Mouse (Mus musculus) myocyte (in vitro differentiated cells): Measurements from ENCODE around the gene Ccn1. TPM values are rescaled to one million over a fixed set of nuclear protein-coding genes. Genes with fewer than 3 reads are reported as not detected.

ENCODE experiments used
- H3K27me3 ChIP-seq: one replicate; pipeline ENCODE4 v1.6.1; 2011; ENCODE audit not compliant: control insufficient read depth, insufficient read depth, insufficient read length
- H3K36me3 ChIP-seq: one replicate; pipeline ENCODE4 v1.6.1; 2011; ENCODE audit not compliant: control insufficient read depth, insufficient read depth
- H3K4me2 ChIP-seq: one replicate; pipeline ENCODE4 v1.6.1; 2011; ENCODE audit warnings: low read depth, control low read depth
- H3K4me3 ChIP-seq: one replicate; pipeline ENCODE4 v1.5.1; 2011; ENCODE audit warnings: mild to moderate bottlenecking, control low read depth, moderate library complexity
- H3K79me2 ChIP-seq: one replicate; pipeline ENCODE4 v1.6.1; 2011; ENCODE audit not compliant: control insufficient read depth, insufficient read depth
- H3ac ChIP-seq: one replicate; pipeline ENCODE4 v1.6.1; 2011; ENCODE audit not compliant: control insufficient read depth, insufficient read length
- CEBPB ChIP-seq: IDR thresholded peaks from 2 replicates; pipeline ENCODE4 v1.6.1; 2011; ENCODE audit warnings: mild to moderate bottlenecking, moderate library complexity; ENCODE audit not compliant: poor library complexity, insufficient read depth, severe bottlenecking
- E2F4 ChIP-seq: IDR thresholded peaks from one replicate; pipeline ENCODE4 v1.6.1; 2011; ENCODE audit warnings: mild to moderate bottlenecking, control low read depth, moderate library complexity; ENCODE audit not compliant: insufficient read depth
- MAX ChIP-seq: IDR thresholded peaks from one replicate; pipeline ENCODE4 v1.6.1; 2011; ENCODE audit warnings: low read depth, mild to moderate bottlenecking, control low read depth
- MYOD1 ChIP-seq, 3 experiments: IDR thresholded peaks; one replicate each; pipeline ENCODE4 v1.6.1; 2011; ENCODE audit warnings: control low read depth in 2 of 3, low read depth in 2 of 3, mild to moderate bottlenecking in 2 of 3, moderate library complexity in 1 of 3; ENCODE audit not compliant: insufficient read length in 2 of 3, control insufficient read depth in 1 of 3
- MYOG ChIP-seq, 3 experiments: IDR thresholded peaks; one replicate each; pipeline ENCODE4 v1.6.1; 2011; ENCODE audit warnings: control low read depth in 2 of 3, low read depth in 2 of 3, mild to moderate bottlenecking in 2 of 3; ENCODE audit not compliant: insufficient read length in 2 of 3, control insufficient read depth in 1 of 3, insufficient read depth in 1 of 3
- POLR2A ChIP-seq: IDR thresholded peaks from one replicate; pipeline ENCODE4 v1.6.1; 2011; ENCODE audit warnings: low read depth, mild to moderate bottlenecking, control low read depth, moderate library complexity; ENCODE audit not compliant: insufficient read length
- POLR2AphosphoS2 ChIP-seq: IDR thresholded peaks from one replicate; pipeline ENCODE4 v1.6.1; 2011; ENCODE audit warnings: low read depth, control low read depth; ENCODE audit not compliant: insufficient read length
- REST ChIP-seq: IDR thresholded peaks from one replicate; pipeline ENCODE4 v1.6.1; 2011; ENCODE audit warnings: mild to moderate bottlenecking, control low read depth, moderate library complexity; ENCODE audit not compliant: insufficient read depth, insufficient read length
- SRF ChIP-seq: IDR thresholded peaks from one replicate; pipeline ENCODE4 v1.6.1; 2011; ENCODE audit warnings: low read depth; ENCODE audit not compliant: control insufficient read depth, insufficient read length
- TCF12 ChIP-seq: IDR thresholded peaks from one replicate; pipeline ENCODE4 v1.6.1; 2011; ENCODE audit warnings: mild to moderate bottlenecking, control low read depth; ENCODE audit not compliant: poor library complexity, insufficient read depth, severe bottlenecking
- TCF3 ChIP-seq: IDR thresholded peaks from one replicate; pipeline ENCODE4 v1.6.1; 2011; ENCODE audit warnings: low read depth, control low read depth; ENCODE audit not compliant: insufficient read length
- USF1 ChIP-seq: IDR thresholded peaks from one replicate; pipeline ENCODE4 v1.6.1; 2011; ENCODE audit warnings: low read depth, mild to moderate bottlenecking, control low read depth, moderate library complexity
- polyA plus RNA-seq: library from polyadenylated mRNA; unstranded; fragments of >200 nt; fragmentation: generic; extraction: Trizol; gene quantifications from one replicate; pipeline ENCODE4 v1.2.1, GENCODE M21; 2012; ENCODE audit warnings: missing spikeins

Ccn1 gene
- polyA plus RNA-seq, 1 experiment = 49.6 TPM

GRCm38 (mm10) chr3:145641036-145641685 lies 8.6 kb downstream of the Ccn1 start:
- H3ac ChIP-seq = no peak overlapping the region
- H3K4me3 ChIP-seq = no peak overlapping the region
- TF ChIP-seq TCF3 (no peak), CEBPB (peak; percentile 56; the same call in 1 of the 2 replicates), TCF12 (no peak), POLR2A (no peak), USF1 (no peak)
- no peaks in the 10 kb centered on the region for H3K36me3 ChIP-seq
- H3K27me3 ChIP-seq = no peaks in the 10 kb centered on the region
- peak overlapping the region; percentile 49 for H3K4me2 ChIP-seq
- H3K79me2 ChIP-seq = no peaks in the 10 kb centered on the region

GRCm38 (mm10) chr3:145640583-145640982 lies 9.2 kb downstream of the Ccn1 start:
- H3K36me3 ChIP-seq = no peaks in the 10 kb centered on the region
- TF ChIP-seq TCF3 = no peak
- TF ChIP-seq USF1 = no peak
- TF ChIP-seq E2F4 = no peak
- TF ChIP-seq REST = no peak
- no peak for TF ChIP-seq CEBPB
- no peak for TF ChIP-seq TCF12
- TF ChIP-seq SRF = no peak
- H3K79me2 ChIP-seq = no peaks in the 10 kb centered on the region
- H3K4me2 ChIP-seq = peak overlapping the region; percentile 49
- H3ac ChIP-seq = no peak overlapping the region
- H3K27me3 ChIP-seq = no peaks in the 10 kb centered on the region
- H3K4me3 ChIP-seq = no peak overlapping the region

- Histone ChIP-seq H3K4me2 (no peak overlapping the region), H3K79me2 (no peaks in the 10 kb centered on the region), H3K27me3 (no peaks in the 10 kb centered on the region), H3K36me3 (no peaks in the 10 kb centered on the region), H3ac (no peak overlapping the region), H3K4me3 (no peak overlapping the region)
- TF ChIP-seq USF1 (no peak), MAX (no peak), TCF12 (no peak), POLR2A (no peak), CEBPB (no peak), POLR2AphosphoS2 (no peak), E2F4 (no peak), TCF3 (no peak), SRF (no peak), MYOG (IDR thresholded peaks at IDR 0.05; ENCODE audit: control insufficient read depth in 1 of 3, insufficient read depth in 1 of 3, insufficient read length in 2 of 3, low read depth in 2 of 3) (no peak), REST (no peak), MYOD1 (IDR thresholded peaks at IDR 0.05; ENCODE audit: control insufficient read depth in 1 of 3, insufficient read length in 2 of 3, low read depth in 2 of 3) (no peak)
These were observed 9.6 kb downstream of the Ccn1 start for GRCm38 (mm10) chr3:145640170-145640569.

GRCm38 (mm10) chr3:145634002-145634710 lies 15.6 kb downstream of the Ccn1 start:
- Histone ChIP-seq H3ac (no peak overlapping the region), H3K4me2 (no peak overlapping the region), H3K79me2 (no peaks in the 10 kb centered on the region), H3K36me3 (no peaks in the 10 kb centered on the region), H3K27me3 (no peaks in the 10 kb centered on the region), H3K4me3 (no peak overlapping the region)
- TF ChIP-seq TCF12 = no peak
- TF ChIP-seq MYOD1 (IDR thresholded peaks at IDR 0.05; ENCODE audit: control insufficient read depth in 1 of 3, insufficient read length in 2 of 3, low read depth in 2 of 3) = no peak
- TF ChIP-seq POLR2AphosphoS2 = no peak
- TF ChIP-seq MAX = no peak
- TF ChIP-seq E2F4 = no peak
- no peak for TF ChIP-seq CEBPB
- no peak for TF ChIP-seq REST
- no peak for TF ChIP-seq POLR2A
- TF ChIP-seq TCF3 = no peak
- TF ChIP-seq SRF = no peak
- no peak for TF ChIP-seq USF1
- no peak for TF ChIP-seq MYOG (IDR thresholded peaks at IDR 0.05; ENCODE audit: control insufficient read depth in 1 of 3, insufficient read depth in 1 of 3, insufficient read length in 2 of 3, low read depth in 2 of 3)
